Mouse (Mus musculus): Measurements from ENCODE around the gene Vps13a. TPM values are rescaled to one million over a fixed set of nuclear protein-coding genes. Genes with fewer than 3 reads are reported as not detected.
"Not testable (repeated sequence)": the region's sequence is repeated elsewhere in the genome, so short reads cannot be mapped to it uniquely, and the experiment has no call there.

Gene Vps13a
- polyA plus RNA-seq, 1 experiment from 2014 or later, result 8.2 TPM

DNA sequence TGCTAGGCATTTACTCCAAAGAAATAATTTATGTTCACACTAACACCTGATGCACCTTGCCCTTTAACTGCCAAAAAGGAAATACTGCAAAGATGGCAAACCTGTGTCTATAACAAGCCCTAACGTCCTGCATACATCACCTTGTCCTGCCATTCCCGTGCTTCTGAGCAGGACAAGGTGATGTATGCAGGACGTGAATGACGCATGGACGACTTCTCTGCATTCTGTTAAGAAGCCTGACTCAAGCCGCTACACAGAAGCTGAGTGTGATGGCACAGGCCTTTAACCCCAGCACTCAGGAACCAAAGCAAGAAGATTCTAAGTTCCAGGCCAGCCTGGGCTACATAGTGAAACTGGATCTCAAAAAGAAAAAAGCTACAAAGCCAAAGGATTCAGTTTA, 2.2 kb downstream of the Vps13a start:
- Histone ChIP-seq H3K27ac (ENCODE audit: low read depth, low read length) (no peak overlapping the region), H3K4me2 (ENCODE audit: low read depth) (no peak overlapping the region), H3K4me3 (ENCODE audit: low read depth, low read length) (no peak overlapping the region), H3K9me3 (ENCODE audit: control insufficient read depth, low read length) (no peaks in the 10 kb centered on the region), H3K4me1 (ENCODE audit: control insufficient read depth, insufficient read depth, low read length) (no peaks in the 10 kb centered on the region), H3K9ac (ENCODE audit: low read length) (no peak overlapping the region), H3K36me3 (ENCODE audit: control insufficient read depth, insufficient read depth, low read length) (no peaks in the 10 kb centered on the region), H3K27me3 (ENCODE audit: control insufficient read depth, insufficient read depth, low read length) (0 out of 2 replicates have a peak, but pooled peaks cover 2% of the 10 kb centered on the region)
- ATAC-seq (ENCODE audit: insufficient read depth, low FRiP score, low TSS enrichment) (no peak), DNase-seq (ENCODE audit: low spot score) (no peak)
- WGBS, result 78% methylated on average over 6 of the region's 6 CpGs

DNA sequence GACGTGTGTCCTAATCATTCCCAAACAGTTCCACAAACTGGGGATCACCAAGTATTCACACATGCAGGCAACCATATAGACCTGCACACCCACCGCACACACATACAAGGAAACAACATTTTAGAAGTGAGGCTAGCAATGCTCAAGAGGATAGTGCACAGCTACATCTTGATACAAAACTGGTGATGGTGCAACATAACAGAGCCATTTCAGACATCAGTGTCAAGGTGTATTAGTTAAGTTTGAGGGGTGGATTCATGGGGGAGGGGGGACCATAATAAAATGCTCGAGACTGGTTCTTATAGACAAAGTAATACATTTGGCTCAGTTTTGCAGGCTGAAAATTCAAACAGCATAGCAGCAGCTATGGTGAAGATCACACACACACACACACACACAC, 2.8 kb downstream of the Vps13a start:
- Histone ChIP-seq H3K36me3 (ENCODE audit: control insufficient read depth, insufficient read depth, low read length) (no peaks in the 10 kb centered on the region), H3K27me3 (ENCODE audit: control insufficient read depth, insufficient read depth, low read length) (0 out of 2 replicates have a peak, but pooled peaks cover 2% of the 10 kb centered on the region), H3K9ac (ENCODE audit: low read length) (no peak overlapping the region), H3K4me1 (ENCODE audit: control insufficient read depth, insufficient read depth, low read length) (no peaks in the 10 kb centered on the region), H3K4me3 (ENCODE audit: low read depth, low read length) (no peak overlapping the region), H3K4me2 (ENCODE audit: low read depth) (no peak overlapping the region), H3K9me3 (ENCODE audit: control insufficient read depth, low read length) (no peaks in the 10 kb centered on the region), H3K27ac (ENCODE audit: low read depth, low read length) (no peak overlapping the region)
- ATAC-seq (ENCODE audit: insufficient read depth, low FRiP score, low TSS enrichment) (no peak), DNase-seq (ENCODE audit: low spot score) (no peak)
- 77% methylated on average over 3 of the region's 3 CpGs for WGBS

DNA sequence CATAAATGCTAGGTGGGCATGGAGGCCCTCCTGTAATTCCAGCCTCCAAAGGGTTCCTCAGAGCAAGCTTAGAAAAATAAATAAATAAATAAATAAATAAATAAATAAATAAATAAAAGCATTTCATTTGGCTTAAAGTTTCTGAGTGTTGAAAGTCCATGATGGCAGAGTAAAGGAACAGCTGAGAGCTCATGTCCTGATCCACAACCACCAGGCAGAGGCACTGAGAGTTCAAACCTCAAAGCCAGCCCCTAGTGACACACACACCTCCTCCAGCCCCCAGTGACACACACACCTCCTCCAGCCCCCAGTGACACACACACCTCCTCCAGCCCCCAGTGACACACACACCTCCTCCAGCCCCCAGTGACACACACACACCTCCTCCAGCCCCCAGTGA, 3.3 kb downstream of the Vps13a start:
- ATAC-seq (ENCODE audit: insufficient read depth, low FRiP score, low TSS enrichment); H3K27me3 ChIP-seq (ENCODE audit: control insufficient read depth, insufficient read depth, low read length); H3K4me1 ChIP-seq (ENCODE audit: control insufficient read depth, insufficient read depth, low read length); H3K9ac ChIP-seq (ENCODE audit: low read length); DNase-seq (ENCODE audit: low spot score); H3K36me3 ChIP-seq (ENCODE audit: control insufficient read depth, insufficient read depth, low read length); H3K27ac ChIP-seq (ENCODE audit: low read depth, low read length); H3K4me2 ChIP-seq (ENCODE audit: low read depth); H3K9me3 ChIP-seq (ENCODE audit: control insufficient read depth, low read length); H3K4me3 ChIP-seq (ENCODE audit: low read depth, low read length): not testable (repeated sequence)

DNA sequence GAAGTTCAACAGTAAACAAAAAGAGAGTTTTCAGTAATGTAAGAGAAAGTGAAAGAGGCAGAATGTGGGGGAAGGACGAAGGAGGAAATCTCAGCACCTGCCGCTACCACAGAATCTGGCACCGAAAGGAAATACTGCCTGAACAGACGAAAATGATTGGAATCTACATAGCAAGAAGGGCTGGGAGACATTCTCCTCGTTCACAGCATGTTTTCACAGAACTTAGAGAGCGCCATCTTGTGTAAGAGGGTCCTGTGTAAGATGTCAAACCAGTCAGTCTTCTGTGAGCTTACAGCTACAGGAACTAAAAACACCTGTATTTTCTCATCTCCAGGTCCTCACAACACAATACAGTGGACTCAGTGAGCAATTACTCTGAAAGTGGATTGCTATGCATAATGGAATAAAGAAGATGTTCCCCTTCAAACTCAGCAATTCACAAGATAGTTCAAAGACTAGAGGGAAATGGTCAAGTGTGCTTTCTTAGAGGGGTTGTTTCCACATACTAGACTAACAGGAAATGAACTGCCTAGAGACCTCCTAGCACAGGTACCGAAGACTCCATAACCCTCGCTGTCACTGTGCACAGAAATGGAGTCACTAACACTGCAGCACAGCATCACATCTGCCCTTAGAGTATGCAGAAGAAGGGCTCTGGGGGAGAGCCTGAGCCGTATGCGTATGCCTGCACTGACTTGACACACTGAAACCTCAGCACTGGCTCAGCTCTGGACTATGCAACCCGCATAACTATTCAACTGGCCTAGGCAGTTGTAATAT, 7.3 kb downstream of the Vps13a start:
- no peak for DNase-seq (ENCODE audit: low spot score)
- Histone ChIP-seq H3K36me3 (ENCODE audit: control insufficient read depth, insufficient read depth, low read length) (no peaks in the 10 kb centered on the region), H3K27me3 (ENCODE audit: control insufficient read depth, insufficient read depth, low read length) (no peaks in the 10 kb centered on the region), H3K4me3 (ENCODE audit: low read depth, low read length) (no peak overlapping the region), H3K4me2 (ENCODE audit: low read depth) (no peak overlapping the region), H3K9me3 (ENCODE audit: control insufficient read depth, low read length) (no peaks in the 10 kb centered on the region), H3K9ac (ENCODE audit: low read length) (no peak overlapping the region), H3K4me1 (ENCODE audit: control insufficient read depth, insufficient read depth, low read length) (no peaks in the 10 kb centered on the region), H3K27ac (ENCODE audit: low read depth, low read length) (no peak overlapping the region)
- no peak for ATAC-seq (ENCODE audit: insufficient read depth, low FRiP score, low TSS enrichment)
- WGBS, result 69% methylated on average over 11 of the region's 11 CpGs

DNA sequence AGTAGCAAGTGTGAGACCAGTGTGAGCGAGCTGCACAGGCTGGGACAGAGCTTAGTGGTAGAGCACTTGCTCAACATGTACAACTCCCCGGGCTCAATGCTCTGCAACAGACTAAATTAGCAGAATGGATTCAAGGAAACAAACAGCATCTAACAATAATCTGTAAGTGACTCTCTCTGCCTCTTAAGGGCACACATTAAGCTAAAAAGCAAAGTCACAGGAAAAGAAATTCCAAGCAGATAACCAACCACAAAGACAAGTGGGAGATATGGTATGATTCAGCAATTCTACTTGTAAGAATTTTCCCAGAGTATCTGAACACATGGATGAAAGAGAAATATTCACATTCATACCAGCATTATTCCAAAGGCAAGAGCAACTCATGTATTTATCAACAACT, 13.3 kb downstream of the Vps13a start:
- Histone ChIP-seq H3K4me3 (ENCODE audit: low read depth, low read length) (no peak overlapping the region), H3K27me3 (ENCODE audit: control insufficient read depth, insufficient read depth, low read length) (no peaks in the 10 kb centered on the region)
- 89% methylated on average over 2 of the region's 2 CpGs for WGBS

DNA sequence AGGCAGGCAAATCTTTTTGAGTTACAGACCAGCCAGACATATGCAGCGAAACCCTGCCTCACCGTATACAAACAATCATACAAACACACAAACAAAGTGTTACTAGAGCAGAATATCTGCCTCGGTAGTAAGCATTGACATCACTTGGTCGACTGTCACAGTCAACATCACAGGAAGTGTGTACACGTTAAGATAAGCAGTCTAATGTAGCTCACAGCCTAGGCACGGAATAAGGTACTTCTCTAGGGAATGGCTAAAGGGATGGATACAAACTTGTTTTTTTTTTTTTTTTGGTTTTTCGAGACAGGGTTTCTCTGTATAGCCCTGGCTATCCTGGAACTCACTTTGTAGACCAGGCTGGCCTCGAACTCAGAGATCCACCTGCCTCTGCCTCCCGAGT, 23.3 kb downstream of the Vps13a start:
- 97% methylated on average over 9 of the region's 9 CpGs for WGBS
- not testable (repeated sequence) for H3K9ac ChIP-seq (ENCODE audit: low read length); ATAC-seq (ENCODE audit: insufficient read depth, low FRiP score, low TSS enrichment); H3K27me3 ChIP-seq (ENCODE audit: control insufficient read depth, insufficient read depth, low read length); H3K9me3 ChIP-seq (ENCODE audit: control insufficient read depth, low read length); H3K36me3 ChIP-seq (ENCODE audit: control insufficient read depth, insufficient read depth, low read length); H3K4me2 ChIP-seq (ENCODE audit: low read depth); DNase-seq (ENCODE audit: low spot score); H3K4me1 ChIP-seq (ENCODE audit: control insufficient read depth, insufficient read depth, low read length); H3K4me3 ChIP-seq (ENCODE audit: low read depth, low read length); H3K27ac ChIP-seq (ENCODE audit: low read depth, low read length)

More for the DNA sequence above, 13.3 kb downstream of the Vps13a start:
- DNase-seq (ENCODE audit: low spot score) (no peak), ATAC-seq (ENCODE audit: insufficient read depth, low FRiP score, low TSS enrichment) (no peak)
- Histone ChIP-seq H3K4me2 (ENCODE audit: low read depth) (no peak overlapping the region), H3K9me3 (ENCODE audit: control insufficient read depth, low read length) (no peaks in the 10 kb centered on the region), H3K27ac (ENCODE audit: low read depth, low read length) (no peak overlapping the region), H3K36me3 (ENCODE audit: control insufficient read depth, insufficient read depth, low read length) (no peaks in the 10 kb centered on the region), H3K9ac (ENCODE audit: low read length) (no peak overlapping the region), H3K4me1 (ENCODE audit: control insufficient read depth, insufficient read depth, low read length) (no peaks in the 10 kb centered on the region)

DNA sequence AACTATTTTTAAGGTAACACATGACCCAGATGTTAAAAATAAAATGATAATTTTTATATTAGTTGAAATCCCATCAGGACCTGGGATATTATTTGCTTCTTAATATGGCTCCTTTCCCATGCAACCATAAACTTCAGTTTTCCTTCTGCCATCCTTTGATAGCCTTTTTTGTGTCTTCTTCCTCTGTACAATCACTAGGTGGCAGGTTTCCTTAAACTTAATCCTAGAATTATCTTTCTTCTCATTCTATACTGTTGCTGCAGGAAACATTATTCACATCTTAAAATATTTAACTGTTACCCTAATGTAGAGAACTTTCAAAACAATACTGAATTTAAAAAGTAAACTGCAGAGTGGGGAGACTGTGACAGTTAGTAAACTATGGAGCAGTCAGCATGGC, 24.9 kb downstream of the Vps13a start:
- Histone ChIP-seq H3K27ac (ENCODE audit: low read depth, low read length) (no peak overlapping the region), H3K36me3 (ENCODE audit: control insufficient read depth, insufficient read depth, low read length) (no peaks in the 10 kb centered on the region), H3K4me1 (ENCODE audit: control insufficient read depth, insufficient read depth, low read length) (no peaks in the 10 kb centered on the region), H3K9me3 (ENCODE audit: control insufficient read depth, low read length) (no peaks in the 10 kb centered on the region), H3K9ac (ENCODE audit: low read length) (no peak overlapping the region), H3K4me3 (ENCODE audit: low read depth, low read length) (no peak overlapping the region), H3K4me2 (ENCODE audit: low read depth) (no peak overlapping the region), H3K27me3 (ENCODE audit: control insufficient read depth, insufficient read depth, low read length) (no peaks in the 10 kb centered on the region)
- no peak for DNase-seq (ENCODE audit: low spot score)
- no peak for ATAC-seq (ENCODE audit: insufficient read depth, low FRiP score, low TSS enrichment)

DNA sequence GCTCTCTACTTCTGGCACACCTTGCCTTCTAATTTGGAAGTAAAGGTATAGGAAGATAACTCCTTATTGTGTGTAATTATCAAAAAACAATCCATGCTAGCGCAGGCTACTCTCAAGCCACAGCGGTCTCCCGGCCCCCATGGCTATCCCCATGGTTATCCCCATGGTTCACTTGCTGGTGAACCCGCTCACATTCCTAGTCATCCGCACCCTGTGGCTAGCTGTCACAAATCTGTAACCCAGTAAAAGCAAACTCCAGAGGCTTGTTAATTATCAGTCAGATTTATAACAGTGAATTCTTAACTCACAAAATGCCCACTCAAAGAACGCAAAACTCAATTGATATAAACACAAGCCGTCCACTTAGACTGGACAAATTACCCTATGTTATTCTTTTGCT, 25.5 kb downstream of the Vps13a start:
- DNase-seq (ENCODE audit: low spot score) (no peak), ATAC-seq (ENCODE audit: insufficient read depth, low FRiP score, low TSS enrichment) (no peak)
- H3K4me2 ChIP-seq (ENCODE audit: low read depth), result no peak overlapping the region
- no peak overlapping the region for H3K9ac ChIP-seq (ENCODE audit: low read length)
- no peak overlapping the region for H3K4me3 ChIP-seq (ENCODE audit: low read depth, low read length)
- no peak overlapping the region for H3K27ac ChIP-seq (ENCODE audit: low read depth, low read length)
- no peaks in the 10 kb centered on the region for H3K27me3 ChIP-seq (ENCODE audit: control insufficient read depth, insufficient read depth, low read length)
- no peaks in the 10 kb centered on the region for H3K4me1 ChIP-seq (ENCODE audit: control insufficient read depth, insufficient read depth, low read length)
- no peaks in the 10 kb centered on the region for H3K36me3 ChIP-seq (ENCODE audit: control insufficient read depth, insufficient read depth, low read length)
- WGBS, result 82% methylated on average over 7 of the region's 7 CpGs
- H3K9me3 ChIP-seq (ENCODE audit: control insufficient read depth, low read length), result no peaks in the 10 kb centered on the region

DNA sequence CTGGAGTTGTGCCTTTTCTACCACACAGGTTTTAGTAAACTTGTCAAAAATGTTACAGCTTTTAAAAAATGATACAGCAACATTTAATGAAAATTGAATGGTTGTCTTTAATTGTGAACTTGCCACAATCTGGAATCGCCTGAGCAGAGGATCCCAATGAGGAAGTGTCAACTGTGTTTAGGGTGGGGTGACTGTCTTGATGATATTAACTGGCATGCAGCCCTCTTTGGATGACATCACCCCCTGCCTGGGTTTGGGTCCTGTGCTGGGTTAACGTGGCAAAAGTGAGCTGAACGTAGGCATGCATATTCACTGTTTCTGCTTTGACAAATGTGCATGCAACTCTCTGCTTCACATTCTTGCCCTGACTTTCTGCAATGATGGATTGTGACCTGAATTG, 27.6 kb downstream of the Vps13a start:
- Histone ChIP-seq H3K27ac (ENCODE audit: low read depth, low read length) (no peak overlapping the region), H3K4me3 (ENCODE audit: low read depth, low read length) (no peak overlapping the region)
- no peak for ATAC-seq (ENCODE audit: insufficient read depth, low FRiP score, low TSS enrichment)

More for the DNA sequence above, 27.6 kb downstream of the Vps13a start:
- Histone ChIP-seq H3K9me3 (ENCODE audit: control insufficient read depth, low read length) (no peaks in the 10 kb centered on the region), H3K27me3 (ENCODE audit: control insufficient read depth, insufficient read depth, low read length) (no peaks in the 10 kb centered on the region), H3K4me1 (ENCODE audit: control insufficient read depth, insufficient read depth, low read length) (no peaks in the 10 kb centered on the region), H3K9ac (ENCODE audit: low read length) (no peak overlapping the region), H3K4me2 (ENCODE audit: low read depth) (no peak overlapping the region), H3K36me3 (ENCODE audit: control insufficient read depth, insufficient read depth, low read length) (no peaks in the 10 kb centered on the region)
- 80% methylated on average over 3 of the region's 3 CpGs for WGBS
- no peak for DNase-seq (ENCODE audit: low spot score)
